Mouse (Mus musculus): Measurements from ENCODE around the gene Tent4a. TPM values are rescaled to one million over a fixed set of nuclear protein-coding genes. Genes with fewer than 3 reads are reported as not detected.
"Not testable (repeated sequence)": the region's sequence is repeated elsewhere in the genome, so short reads cannot be mapped to it uniquely, and the experiment has no call there.

Gene Tent4a
- 10 to 100 TPM; 40.9 to 45.1 (median 44.2) TPM for total RNA-seq (2022)

GRCm38 (mm10) chr13:69534334-69534653 is at the start of gene Tent4a:
Gene Tent4a (minus strand): TSS chr13:69534617.
- no peak for DNase-seq (ENCODE audit: low spot score in 2 of 2)

- no peak for DNase-seq (ENCODE audit: low spot score in 2 of 2)
These were observed 49.2 kb upstream of the Tent4a start for GRCm38 (mm10) chr13:69583591-69583990.

GRCm38 (mm10) chr13:69582411-69582810 is 48.0 kb upstream of the Tent4a start:
- DNase-seq (ENCODE audit: low spot score in 2 of 2): no peak

GRCm38 (mm10) chr13:69577181-69577834 is 42.9 kb upstream of the Tent4a start:
- no peak for DNase-seq (ENCODE audit: low spot score in 2 of 2)

- DNase-seq (ENCODE audit: low spot score in 2 of 2): no peak
These were observed 42.3 kb upstream of the Tent4a start for GRCm38 (mm10) chr13:69576676-69577075.

GRCm38 (mm10) chr13:69572594-69572993 is 38.2 kb upstream of the Tent4a start:
- no peak for DNase-seq (ENCODE audit: low spot score in 2 of 2)

GRCm38 (mm10) chr13:69569201-69569600 is 34.8 kb upstream of the Tent4a start:
- DNase-seq (ENCODE audit: low spot score in 2 of 2): no peak

- DNase-seq (ENCODE audit: low spot score in 2 of 2): not testable (repeated sequence)
These were observed 31.0 kb upstream of the Tent4a start for GRCm38 (mm10) chr13:69565401-69565800.

- DNase-seq (ENCODE audit: low spot score in 2 of 2): no peak
These were observed 30.2 kb upstream of the Tent4a start for GRCm38 (mm10) chr13:69564573-69564972.

GRCm38 (mm10) chr13:69563905-69564304 is 29.5 kb upstream of the Tent4a start:
- no peak for DNase-seq (ENCODE audit: low spot score in 2 of 2)

- no peak for DNase-seq (ENCODE audit: low spot score in 2 of 2)
These were observed 28.5 kb upstream of the Tent4a start for GRCm38 (mm10) chr13:69562654-69563574.

GRCm38 (mm10) chr13:69562004-69562403 is 27.6 kb upstream of the Tent4a start:
- no peak for DNase-seq (ENCODE audit: low spot score in 2 of 2)

GRCm38 (mm10) chr13:69559291-69559961 is 25.0 kb upstream of the Tent4a start:
- no peak for DNase-seq (ENCODE audit: low spot score in 2 of 2)

- no peak for DNase-seq (ENCODE audit: low spot score in 2 of 2)
These were observed 23.8 kb upstream of the Tent4a start for GRCm38 (mm10) chr13:69558098-69558660.

GRCm38 (mm10) chr13:69556728-69557127 is 22.3 kb upstream of the Tent4a start:
- DNase-seq (ENCODE audit: low spot score in 2 of 2): no peak

- no peak for DNase-seq (ENCODE audit: low spot score in 2 of 2)
These were observed 21.6 kb upstream of the Tent4a start for GRCm38 (mm10) chr13:69555957-69556482.

GRCm38 (mm10) chr13:69555045-69555444 is 20.6 kb upstream of the Tent4a start:
- DNase-seq (ENCODE audit: low spot score in 2 of 2): no peak

- DNase-seq (ENCODE audit: low spot score in 2 of 2): no peak
These were observed 19.8 kb upstream of the Tent4a start for GRCm38 (mm10) chr13:69554255-69554654.

- no peak for DNase-seq (ENCODE audit: low spot score in 2 of 2)
These were observed 18.6 kb upstream of the Tent4a start for GRCm38 (mm10) chr13:69553024-69553423.

- DNase-seq (ENCODE audit: low spot score in 2 of 2): no peak
These were observed 16.4 kb upstream of the Tent4a start for GRCm38 (mm10) chr13:69550831-69551230.

- no peak for DNase-seq (ENCODE audit: low spot score in 2 of 2)
These were observed 15.6 kb upstream of the Tent4a start for GRCm38 (mm10) chr13:69549980-69550379.
